Mouse (Mus musculus): ENCODE measurements around the gene Hsd11b1. TPM values are rescaled to one million over a fixed set of nuclear protein-coding genes. Genes with fewer than 3 reads are reported as not detected.
A peak's percentile ranks its signal among the peaks of the same experiment; 100 is the strongest.

Hsd11b1 gene
- total RNA-seq, 2 experiments from 2014 or later = 5.3 to 9.5 TPM

- no peak for DNase-seq (ENCODE audit: low spot score)
Measured at GRCm38 (mm10) chr1:193201383-193201778, 62.5 kb downstream of the Hsd11b1 start, which contains the start of gene Traf3ip3. Gene Traf3ip3, minus strand, starts transcription at chr1:193201703.

- no peak for DNase-seq (ENCODE audit: low spot score)
Measured at GRCm38 (mm10) chr1:193200640-193201382, 63.1 kb downstream of the Hsd11b1 start.

GRCm38 (mm10) chr1:193198312-193198711 lies 65.6 kb downstream of the Hsd11b1 start:
- DNase-seq (ENCODE audit: low spot score) = no peak

- peak; percentile 64 for DNase-seq (ENCODE audit: low spot score)
Measured at GRCm38 (mm10) chr1:193197494-193198205, 66.2 kb downstream of the Hsd11b1 start.

- no peak for DNase-seq (ENCODE audit: low spot score)
Measured at GRCm38 (mm10) chr1:193195169-193195810, 68.6 kb downstream of the Hsd11b1 start.

GRCm38 (mm10) chr1:193194416-193195140 lies 69.3 kb downstream of the Hsd11b1 start:
- no peak for DNase-seq (ENCODE audit: low spot score)

GRCm38 (mm10) chr1:193191675-193192283 lies 72.1 kb downstream of the Hsd11b1 start:
- no peak for DNase-seq (ENCODE audit: low spot score)

GRCm38 (mm10) chr1:193189771-193190170 lies 74.1 kb downstream of the Hsd11b1 start:
- DNase-seq (ENCODE audit: low spot score) = no peak

GRCm38 (mm10) chr1:193189151-193189621 lies 74.7 kb downstream of the Hsd11b1 start:
- DNase-seq (ENCODE audit: low spot score) = peak; percentile 75

GRCm38 (mm10) chr1:193188257-193188656 lies 75.6 kb downstream of the Hsd11b1 start:
- no peak for DNase-seq (ENCODE audit: low spot score)

- DNase-seq (ENCODE audit: low spot score) = no peak
Measured at GRCm38 (mm10) chr1:193181104-193181503, 82.8 kb downstream of the Hsd11b1 start.

GRCm38 (mm10) chr1:193174143-193174733 lies 89.6 kb downstream of the Hsd11b1 start:
- DNase-seq (ENCODE audit: low spot score) = no peak

- no peak for DNase-seq (ENCODE audit: low spot score)
Measured at GRCm38 (mm10) chr1:193173810-193174129, 90.1 kb downstream of the Hsd11b1 start.

- peak; percentile 98 for DNase-seq (ENCODE audit: low spot score)
Measured at GRCm38 (mm10) chr1:193172991-193173809, 90.7 kb downstream of the Hsd11b1 start.

Other genes with a start within 250 kb of the Hsd11b1 start
- under 1 TPM; 0.16 to 0.24 TPM for gene Syt14, start 228.3 kb downstream of the Hsd11b1 start, total RNA-seq (2021)
- 1 to 10 TPM; 6.5 to 6.7 TPM for gene Diexf, start 133.8 kb downstream of the Hsd11b1 start, total RNA-seq (2021)
- gene Irf6, start 111.0 kb downstream of the Hsd11b1 start, total RNA-seq (2021) = under 1 TPM; 0.53 to 0.88 TPM
- gene A130010J15Rik, start 96.0 kb downstream of the Hsd11b1 start, total RNA-seq (2021) = 1 to 10 TPM; 2.9 to 3.9 TPM
- gene Traf3ip3, start 62.4 kb downstream of the Hsd11b1 start, total RNA-seq (2021) = 1 to 10 TPM in 1 of 2 experiments, under 1 TPM in 1; 0.55 to 1.9 TPM
- 1 to 10 TPM; 2.4 to 3.2 TPM for gene Lamb3, start 56.4 kb downstream of the Hsd11b1 start, total RNA-seq (2021)
- gene G0s2, start 9.1 kb upstream of the Hsd11b1 start, total RNA-seq (2021) = 10 to 100 TPM; 10.7 to 19.6 TPM
- gene Camk1g, start 106.2 kb upstream of the Hsd11b1 start, total RNA-seq (2021) = under 1 TPM in 1 of 2 experiments, not detected in 1; 0.40 TPM

Data from gastrocnemius, adult 18-20 months (tissue).